In genomic region chr8:79295276-79296105, GRCm38 (mm10) we compare ENCODE assay signal across 9 mouse cellular contexts. TPM values are rescaled to one million over a fixed set of nuclear protein-coding genes. Genes with fewer than 3 reads are reported as not detected.
DNase-seq lines count a peak whose midpoint lies in the region; ATAC-seq and TF ChIP-seq lines count a peak whose summit lies in the region.
"Had no signal": no experiment of that assay in that cellular context is flagged by ENCODE, and none has a peak within 500 bp of the region (broad histone marks: within the 10 kb centered on the region; RNA-seq: fewer than 3 reads in every experiment).

No protein-coding gene starts in this region.

- peak overlapping the region; percentile 80 for H3K4me2 ChIP-seq in embryonic facial prominence, embryonic 13.5 days
- H3K4me2 ChIP-seq in limb, embryonic 12.5 days, result peak overlapping the region; percentile 72
- H3K4me2 ChIP-seq in stomach, embryonic 16.5 days (ENCODE audit: low read depth, low read length), result peak overlapping the region; percentile 66

- DNase-seq in gastrocnemius, adult 2 months, result no peak
- no peak for DNase-seq in gastrocnemius, postnatal 14 days
- peak; percentile 34 for DNase-seq in 416B (ENCODE audit: low read depth)
- DNase-seq in right cerebral cortex, adult 18-20 months, result no peak
- DNase-seq in layer of hippocampus, adult 9-11 months, result no peak

- H3K36me3 ChIP-seq in embryonic facial prominence, embryonic 13.5 days, result no peaks in the 10 kb centered on the region
- H3K36me3 ChIP-seq in limb, embryonic 12.5 days, result no peaks in the 10 kb centered on the region
- H3K36me3 ChIP-seq in stomach, embryonic 16.5 days (ENCODE audit: control insufficient read depth, insufficient read depth, low read length), result no peaks in the 10 kb centered on the region

- H3K27ac ChIP-seq in gastrocnemius, adult 2 months, result peak overlapping the region; percentile 95
- peak overlapping the region; percentile 99 for H3K27ac ChIP-seq in embryonic facial prominence, embryonic 13.5 days
- H3K27ac ChIP-seq in limb, embryonic 12.5 days, result peak overlapping the region; percentile 99
- H3K27ac ChIP-seq in stomach, embryonic 16.5 days (ENCODE audit: low read length), result peak overlapping the region; percentile 98

- H3K27me3 ChIP-seq in embryonic facial prominence, embryonic 13.5 days, result no peaks in the 10 kb centered on the region
- H3K27me3 ChIP-seq in limb, embryonic 12.5 days, result no peaks in the 10 kb centered on the region
- H3K27me3 ChIP-seq in stomach, embryonic 16.5 days (ENCODE audit: control insufficient read depth, insufficient read depth, low read length), result no peaks in the 10 kb centered on the region

- TF ChIP-seq CTCF in gastrocnemius, adult 2 months (IDR thresholded peaks at IDR 0.05), result no peak

- H3K9ac ChIP-seq in embryonic facial prominence, embryonic 13.5 days, result peak overlapping the region; percentile 87
- H3K9ac ChIP-seq in limb, embryonic 12.5 days (replicated peaks), result peak overlapping the region; percentile 79
- peak overlapping the region; percentile 84 for H3K9ac ChIP-seq in stomach, embryonic 16.5 days (ENCODE audit: low read length)

- no peak for ATAC-seq in embryonic facial prominence, embryonic 13.5 days (ENCODE audit: insufficient number of reproducible peaks, insufficient read depth, low FRiP score, low TSS enrichment, low read depth)
- ATAC-seq in limb, embryonic 12.5 days (ENCODE audit: insufficient number of reproducible peaks, insufficient read depth, low FRiP score, low TSS enrichment, low read depth), result no peak
- ATAC-seq in stomach, embryonic 16.5 days (ENCODE audit: insufficient read depth, low FRiP score), result no peak

- 14% methylated on average over 18 of the region's 18 CpGs for WGBS in embryonic facial prominence, embryonic 13.5 days
- WGBS in limb, embryonic 12.5 days, result 15% methylated on average over 18 of the region's 18 CpGs
- WGBS in stomach, embryonic 16.5 days, result 10% methylated on average over 18 of the region's 18 CpGs

- H3K4me3 ChIP-seq in gastrocnemius, adult 2 months, result peak overlapping the region; percentile 95
- peak overlapping the region; percentile 63 for H3K4me3 ChIP-seq in embryonic facial prominence, embryonic 13.5 days
- peak overlapping the region; percentile 58 for H3K4me3 ChIP-seq in limb, embryonic 12.5 days (replicated peaks)
- H3K4me3 ChIP-seq in stomach, embryonic 16.5 days (replicated peaks; ENCODE audit: low read length), result peak overlapping the region; percentile 69

- no peaks in the 10 kb centered on the region for H3K9me3 ChIP-seq in embryonic facial prominence, embryonic 13.5 days
- H3K9me3 ChIP-seq in limb, embryonic 12.5 days, result no peaks in the 10 kb centered on the region
- no peaks in the 10 kb centered on the region for H3K9me3 ChIP-seq in stomach, embryonic 16.5 days (replicated peaks; ENCODE audit: control insufficient read depth, low read length)

- intact Hi-C loops in gastrocnemius, adult 2 months (cut with DNase I), result loop anchor here (2.0 kb wide), 3 partner anchors 103 to 415 kb away; partner anchors contain the start of genes Abce1, Anapc10, Otud4 and Smad1
- intact Hi-C loops in gastrocnemius, postnatal 14 days (cut with DNase I; ENCODE audit: low total_unique reads), result no loop called here

- peaks cover 16% of the 10 kb centered on the region for H3K4me1 ChIP-seq in embryonic facial prominence, embryonic 13.5 days
- peaks cover 22% of the 10 kb centered on the region for H3K4me1 ChIP-seq in limb, embryonic 12.5 days (replicated peaks)
- H3K4me1 ChIP-seq in stomach, embryonic 16.5 days (ENCODE audit: control insufficient read depth, insufficient read depth, low read length), result peaks cover 14% of the 10 kb centered on the region

RNA-seq across cellular contexts. Expression of gene Mmaa, which starts 0.8 kb away (rescaled TPM):
- 10 to 100 TPM; 14.6 to 25.8 TPM for total RNA-seq in gastrocnemius, adult 2 months (2021)
- total RNA-seq in gastrocnemius, postnatal 14 days (2021), result 10 to 100 TPM; 15.3 to 15.8 TPM
- 16.2 and 19.2 TPM in 2 replicates for polyA plus RNA-seq in embryonic facial prominence, embryonic 13.5 days (2015; fragmentation: Nextera tagmentation; extraction: Ambion mirVana)
- polyA plus RNA-seq in limb, embryonic 12.5 days (2016; fragmentation: Nextera tagmentation; extraction: Ambion mirVana), result 13.7 and 14.8 TPM in 2 replicates
- polyA plus RNA-seq in stomach, embryonic 16.5 days (2015; fragmentation: Nextera tagmentation; extraction: Ambion mirVana), result 13.2 and 14.4 TPM in 2 replicates

RNA-seq across cellular contexts. Expression of gene 1700011L22Rik, which starts 47.1 kb away (rescaled TPM):
- total RNA-seq in gastrocnemius, adult 2 months (2021), result not detected
- not detected for total RNA-seq in gastrocnemius, postnatal 14 days (2021)
- polyA plus RNA-seq in embryonic facial prominence, embryonic 13.5 days (2015; fragmentation: Nextera tagmentation; extraction: Ambion mirVana), result not detected in 2 replicates
- not detected in 2 replicates for polyA plus RNA-seq in limb, embryonic 12.5 days (2016; fragmentation: Nextera tagmentation; extraction: Ambion mirVana)
- polyA plus RNA-seq in stomach, embryonic 16.5 days (2015; fragmentation: Nextera tagmentation; extraction: Ambion mirVana), result not detected in 2 replicates
- total RNA-seq: neutrophil, adult 5-6 weeks had no signal
